Mouse (Mus musculus) colon, adult 2 months (tissue): Measurements from ENCODE around the gene Adra1d. TPM values are rescaled to one million over a fixed set of nuclear protein-coding genes. Genes with fewer than 3 reads are reported as not detected.

ENCODE experiments used
- polyA plus RNA-seq: library from polyadenylated mRNA; depleted of rRNA; stranded (reverse); fragments of >200 nt; gene quantifications from 2 replicates; pipeline ENCODE4 v1.2.3, GENCODE M21; 2012; rRNA removed

Gene Adra1d
- 0.39 and 0.44 TPM in 2 replicates for polyA plus RNA-seq

GRCm38 (mm10) chr2:131561891-131562585, at the start of gene Adra1d:
Gene Adra1d, minus strand, starts transcription at chr2:131562283.

Other genes with a start within 250 kb of the Adra1d start
- 2.0 and 2.2 TPM in 2 replicates for gene Rnf24, start 209.4 kb downstream of the Adra1d start, polyA plus RNA-seq
- gene Smox, start 70.8 kb downstream of the Adra1d start, polyA plus RNA-seq, result 70.2 and 70.7 TPM in 2 replicates